Mouse (Mus musculus) testis, adult 2 months (tissue): ENCODE measurements around the gene Sergef.

Source experiments
- CTCF ChIP-seq: fragments of 200-500 bp; IDR thresholded peaks from 2 replicates; pipeline ENCODE4 v1.5.1; 2012; ENCODE audit warnings: low read depth, mild to moderate bottlenecking, inconsistent platforms, low read length, moderate library complexity; ENCODE audit not compliant: control insufficient read depth, insufficient read depth, insufficient replicate concordance
- POLR2A ChIP-seq: fragments of 200-500 bp; IDR thresholded peaks from 2 replicates; pipeline ENCODE4 v1.6.1; 2012; ENCODE audit warnings: low read depth, mild to moderate bottlenecking, inconsistent platforms, low read length, moderate library complexity; ENCODE audit not compliant: control insufficient read depth

- no peak for TF ChIP-seq CTCF
- TF ChIP-seq POLR2A = no peak
Observed at GRCm38 (mm10) chr7:46602079-46602478, 37.5 kb downstream of the Sergef start.
